Mouse (Mus musculus): Measurements from ENCODE around the gene Mrgpra2a. TPM values are rescaled to one million over a fixed set of nuclear protein-coding genes. Genes with fewer than 3 reads are reported as not detected.

The Mrgpra2a gene
- not detected for total RNA-seq (2023)

GRCm38 (mm10) chr7:47452015-47452414 is at the start of gene Mrgpra2a:
TSS of gene Mrgpra2a (minus strand) at chr7:47452139.

Other genes with a start within 250 kb of the Mrgpra2a start
- not detected for gene Mrgpra6, start 247.2 kb downstream of the Mrgpra2a start, total RNA-seq (2023)
- gene Mrgpra9, start 199.3 kb downstream of the Mrgpra2a start, total RNA-seq (2023) = not detected
- gene Mrgpra1, start 97.9 kb downstream of the Mrgpra2a start, total RNA-seq (2023) = not detected
- not detected for gene Mrgpra2b, start 76.7 kb upstream of the Mrgpra2a start, total RNA-seq (2023)
- gene Mrgpra3, start 149.2 kb upstream of the Mrgpra2a start, total RNA-seq (2023) = not detected

Data from B cell, adult 67 days (primary cell).